Mouse (Mus musculus) spleen, adult 2 months (tissue): ENCODE data around the gene Tnfsf18.

ENCODE experiments used
- CTCF ChIP-seq: fragments of 200-500 bp; IDR thresholded peaks from 2 replicates; pipeline ENCODE4 v1.5.1; 2011; ENCODE audit warnings: mild to moderate bottlenecking, inconsistent platforms; ENCODE audit not compliant: insufficient read depth, insufficient read length, insufficient replicate concordance; ENCODE audit errors: extremely low read depth
- POLR2A ChIP-seq: fragments of 200-500 bp; IDR thresholded peaks from 2 replicates; pipeline ENCODE4 v1.6.1; 2011; ENCODE audit warnings: low read depth, low read length, inconsistent platforms

GRCm38 (mm10) chr1:161451683-161452245 lies 42.7 kb upstream of the Tnfsf18 start:
- no peak for TF ChIP-seq POLR2A
- TF ChIP-seq CTCF: no peak
